8 mouse cellular contexts compared by ENCODE assay signal in genomic region chr7:19361720-19362119, GRCm38 (mm10). TPM values are rescaled to one million over a fixed set of nuclear protein-coding genes. Genes with fewer than 3 reads are reported as not detected.
DNase-seq lines count a peak whose midpoint lies in the region; ATAC-seq and TF ChIP-seq lines count a peak whose summit lies in the region.

No protein-coding gene starts in this region.

- no peaks in the 10 kb centered on the region for H3K9me3 ChIP-seq in intestine, embryonic 16.5 days (ENCODE audit: control insufficient read depth, low read length)
- H3K9me3 ChIP-seq in limb, embryonic 13.5 days, result no peaks in the 10 kb centered on the region
- H3K9me3 ChIP-seq in midbrain, embryonic 13.5 days, result no peaks in the 10 kb centered on the region

- H3K4me1 ChIP-seq in cortical plate, adult 2 months (ENCODE audit: control insufficient read depth, insufficient read depth, low read length), result no peaks in the 10 kb centered on the region
- peaks cover 30% of the 10 kb centered on the region for H3K4me1 ChIP-seq in intestine, embryonic 16.5 days (ENCODE audit: control insufficient read depth, insufficient read depth, low read length)
- H3K4me1 ChIP-seq in limb, embryonic 13.5 days, result peaks cover 35% of the 10 kb centered on the region
- H3K4me1 ChIP-seq in midbrain, embryonic 13.5 days (replicated peaks), result peaks cover 41% of the 10 kb centered on the region

- peak overlapping the region; percentile 98 for H3K4me2 ChIP-seq in intestine, embryonic 16.5 days (ENCODE audit: low read depth, low read length)
- peak overlapping the region; percentile 97 for H3K4me2 ChIP-seq in limb, embryonic 13.5 days (replicated peaks)
- H3K4me2 ChIP-seq in midbrain, embryonic 13.5 days (replicated peaks), result peak overlapping the region; percentile 98

- H3K27ac ChIP-seq in cortical plate, adult 2 months (ENCODE audit: insufficient read depth, low read length), result no peak overlapping the region
- H3K27ac ChIP-seq in intestine, embryonic 16.5 days (ENCODE audit: low read length), result no peak overlapping the region
- no peak overlapping the region for H3K27ac ChIP-seq in limb, embryonic 13.5 days
- H3K27ac ChIP-seq in midbrain, embryonic 13.5 days, result peak overlapping the region; percentile 35; the same call in 1 of the 2 replicates

- no peaks in the 10 kb centered on the region for H3K27me3 ChIP-seq in intestine, embryonic 16.5 days (replicated peaks; ENCODE audit: control insufficient read depth, insufficient read depth, low read length)
- H3K27me3 ChIP-seq in limb, embryonic 13.5 days, result peaks cover 10% of the 10 kb centered on the region
- peaks cover 11% of the 10 kb centered on the region; the same call in 1 of the 2 replicates for H3K27me3 ChIP-seq in midbrain, embryonic 13.5 days
- H3K27me3 ChIP-seq in splenic B cell, adult 2 months (ENCODE audit: control insufficient read depth, insufficient read depth, low read length, poor library complexity, severe bottlenecking), result no peaks in the 10 kb centered on the region

- peak; percentile 75 for DNase-seq in ovary, postnatal 36 days (ENCODE audit: low spot score)
- no peak for DNase-seq in ovary, adult 18-20 months (ENCODE audit: low spot score)
- DNase-seq in splenic B cell, adult 2 months (ENCODE audit: low read depth, low spot score), result peak; percentile 91

- peak overlapping the region; percentile 47 for H3K4me3 ChIP-seq in cortical plate, adult 2 months (ENCODE audit: insufficient read depth, low read length)
- H3K4me3 ChIP-seq in intestine, embryonic 16.5 days (ENCODE audit: low read length), result peak overlapping the region; percentile 68
- peak overlapping the region; percentile 71 for H3K4me3 ChIP-seq in limb, embryonic 13.5 days
- peak overlapping the region; percentile 74 for H3K4me3 ChIP-seq in midbrain, embryonic 13.5 days (replicated peaks)

- ATAC-seq in granulocyte monocyte progenitor cell, adult 5-6 weeks (replicated peaks; ENCODE audit: poor library complexity, severe bottlenecking), result peak; percentile 10; the same call in 1 of the 2 replicates
- ATAC-seq in intestine, embryonic 16.5 days, result no peak
- ATAC-seq in limb, embryonic 13.5 days (ENCODE audit: low FRiP score, low read depth), result no peak
- no peak for ATAC-seq in midbrain, embryonic 13.5 days

- 10% methylated on average over 16 of the region's 16 CpGs for WGBS in intestine, embryonic 16.5 days
- WGBS in limb, embryonic 13.5 days, result 9% methylated on average over 16 of the region's 16 CpGs
- WGBS in midbrain, embryonic 13.5 days, result 15% methylated on average over 16 of the region's 16 CpGs

- no peak for TF ChIP-seq POLR2A in cortical plate, adult 2 months (IDR thresholded peaks at IDR 0.05; ENCODE audit: extremely low read depth, insufficient read depth, low read length)

- no peaks in the 10 kb centered on the region for H3K36me3 ChIP-seq in intestine, embryonic 16.5 days (ENCODE audit: control insufficient read depth, insufficient read depth, low read length)
- peaks cover 14% of the 10 kb centered on the region for H3K36me3 ChIP-seq in limb, embryonic 13.5 days
- H3K36me3 ChIP-seq in midbrain, embryonic 13.5 days, result peaks cover 5% of the 10 kb centered on the region; the same call in 1 of the 2 replicates
- no peaks in the 10 kb centered on the region for H3K36me3 ChIP-seq in splenic B cell, adult 2 months (ENCODE audit: control insufficient read depth, insufficient read depth, low read length, poor library complexity, severe bottlenecking)

- peak; percentile 52 for TF ChIP-seq CTCF in cortical plate, adult 2 months (IDR thresholded peaks at IDR 0.05; ENCODE audit: extremely low read depth, insufficient read depth, low read length)

- peak overlapping the region; percentile 73 for H3K9ac ChIP-seq in intestine, embryonic 16.5 days (ENCODE audit: low read depth, low read length)
- H3K9ac ChIP-seq in limb, embryonic 13.5 days, result peak overlapping the region; percentile 65
- peak overlapping the region; percentile 30; the same call in 1 of the 2 replicates for H3K9ac ChIP-seq in midbrain, embryonic 13.5 days (replicated peaks)

RNA-seq across cellular contexts. Expression of gene Ppp1r13l, which starts 2.2 kb away (rescaled TPM):
- polyA plus RNA-seq in cortical plate, adult 2 months (2012; rRNA removed), result 5.0 and 5.4 TPM in 2 replicates
- 1.8 and 1.9 TPM in 2 replicates for total RNA-seq in granulocyte monocyte progenitor cell, adult 5-6 weeks (2014; fragmentation: Nextera tagmentation)
- total RNA-seq in granulocyte monocyte progenitor cell, adult 5-6 weeks (2017), result 0.26 and 0.57 TPM in 2 replicates
- 3.1 and 4.2 TPM in 2 replicates for polyA plus RNA-seq in intestine, embryonic 16.5 days (2015; fragmentation: Nextera tagmentation; extraction: Ambion mirVana)
- 9.0 and 9.6 TPM in 2 replicates for polyA plus RNA-seq in limb, embryonic 13.5 days (2015; fragmentation: Nextera tagmentation; extraction: Ambion mirVana)
- polyA plus RNA-seq in midbrain, embryonic 13.5 days (2015; fragmentation: Nextera tagmentation; extraction: Ambion mirVana), result 1.2 and 2.3 TPM in 2 replicates

RNA-seq across cellular contexts. Expression of gene Cd3eap, which starts 2.4 kb away (rescaled TPM):
- 14.4 and 14.6 TPM in 2 replicates for polyA plus RNA-seq in cortical plate, adult 2 months (2012; rRNA removed)
- 20.3 and 26.1 TPM in 2 replicates for total RNA-seq in granulocyte monocyte progenitor cell, adult 5-6 weeks (2014; fragmentation: Nextera tagmentation)
- 23.2 and 39.9 TPM in 2 replicates for total RNA-seq in granulocyte monocyte progenitor cell, adult 5-6 weeks (2017)
- polyA plus RNA-seq in intestine, embryonic 16.5 days (2015; fragmentation: Nextera tagmentation; extraction: Ambion mirVana), result 19.1 and 24.3 TPM in 2 replicates
- 29.9 and 31.8 TPM in 2 replicates for polyA plus RNA-seq in limb, embryonic 13.5 days (2015; fragmentation: Nextera tagmentation; extraction: Ambion mirVana)
- polyA plus RNA-seq in midbrain, embryonic 13.5 days (2015; fragmentation: Nextera tagmentation; extraction: Ambion mirVana), result 19.6 and 20.4 TPM in 2 replicates

RNA-seq across cellular contexts. Expression of gene Ercc1, which starts 17.1 kb away (rescaled TPM):
- polyA plus RNA-seq in cortical plate, adult 2 months (2012; rRNA removed), result 53.8 and 59.1 TPM in 2 replicates
- 12.4 and 42.8 TPM in 2 replicates for total RNA-seq in granulocyte monocyte progenitor cell, adult 5-6 weeks (2014; fragmentation: Nextera tagmentation)
- 29.4 and 34.9 TPM in 2 replicates for total RNA-seq in granulocyte monocyte progenitor cell, adult 5-6 weeks (2017)
- 45.8 and 51.3 TPM in 2 replicates for polyA plus RNA-seq in intestine, embryonic 16.5 days (2015; fragmentation: Nextera tagmentation; extraction: Ambion mirVana)
- polyA plus RNA-seq in limb, embryonic 13.5 days (2015; fragmentation: Nextera tagmentation; extraction: Ambion mirVana), result 89.1 and 96.4 TPM in 2 replicates
- polyA plus RNA-seq in midbrain, embryonic 13.5 days (2015; fragmentation: Nextera tagmentation; extraction: Ambion mirVana), result 84.1 and 91.9 TPM in 2 replicates

RNA-seq across cellular contexts. Expression of gene Ercc2, which starts 20.1 kb away (rescaled TPM):
- 41.4 and 48.3 TPM in 2 replicates for polyA plus RNA-seq in cortical plate, adult 2 months (2012; rRNA removed)
- 10.7 and 26.9 TPM in 2 replicates for total RNA-seq in granulocyte monocyte progenitor cell, adult 5-6 weeks (2014; fragmentation: Nextera tagmentation)
- 29.8 and 31.9 TPM in 2 replicates for total RNA-seq in granulocyte monocyte progenitor cell, adult 5-6 weeks (2017)
- polyA plus RNA-seq in intestine, embryonic 16.5 days (2015; fragmentation: Nextera tagmentation; extraction: Ambion mirVana), result 15.5 and 17.6 TPM in 2 replicates
- 18.2 and 18.3 TPM in 2 replicates for polyA plus RNA-seq in limb, embryonic 13.5 days (2015; fragmentation: Nextera tagmentation; extraction: Ambion mirVana)
- polyA plus RNA-seq in midbrain, embryonic 13.5 days (2015; fragmentation: Nextera tagmentation; extraction: Ambion mirVana), result 27.6 and 28.9 TPM in 2 replicates

RNA-seq across cellular contexts. Expression of gene Klc3, which starts 42.2 kb away (rescaled TPM):
- 2.9 and 3.0 TPM in 2 replicates for polyA plus RNA-seq in cortical plate, adult 2 months (2012; rRNA removed)
- total RNA-seq in granulocyte monocyte progenitor cell, adult 5-6 weeks (2014; fragmentation: Nextera tagmentation), result not detected in 2 replicates
- not detected in 2 replicates for total RNA-seq in granulocyte monocyte progenitor cell, adult 5-6 weeks (2017)
- 2.7 and 2.9 TPM in 2 replicates for polyA plus RNA-seq in intestine, embryonic 16.5 days (2015; fragmentation: Nextera tagmentation; extraction: Ambion mirVana)
- polyA plus RNA-seq in limb, embryonic 13.5 days (2015; fragmentation: Nextera tagmentation; extraction: Ambion mirVana), result 8.3 and 8.6 TPM in 2 replicates
- polyA plus RNA-seq in midbrain, embryonic 13.5 days (2015; fragmentation: Nextera tagmentation; extraction: Ambion mirVana), result 1.1 and 1.2 TPM in 2 replicates
